ENCODE assay signal across 8 mouse cellular contexts in the genomic region with DNA sequence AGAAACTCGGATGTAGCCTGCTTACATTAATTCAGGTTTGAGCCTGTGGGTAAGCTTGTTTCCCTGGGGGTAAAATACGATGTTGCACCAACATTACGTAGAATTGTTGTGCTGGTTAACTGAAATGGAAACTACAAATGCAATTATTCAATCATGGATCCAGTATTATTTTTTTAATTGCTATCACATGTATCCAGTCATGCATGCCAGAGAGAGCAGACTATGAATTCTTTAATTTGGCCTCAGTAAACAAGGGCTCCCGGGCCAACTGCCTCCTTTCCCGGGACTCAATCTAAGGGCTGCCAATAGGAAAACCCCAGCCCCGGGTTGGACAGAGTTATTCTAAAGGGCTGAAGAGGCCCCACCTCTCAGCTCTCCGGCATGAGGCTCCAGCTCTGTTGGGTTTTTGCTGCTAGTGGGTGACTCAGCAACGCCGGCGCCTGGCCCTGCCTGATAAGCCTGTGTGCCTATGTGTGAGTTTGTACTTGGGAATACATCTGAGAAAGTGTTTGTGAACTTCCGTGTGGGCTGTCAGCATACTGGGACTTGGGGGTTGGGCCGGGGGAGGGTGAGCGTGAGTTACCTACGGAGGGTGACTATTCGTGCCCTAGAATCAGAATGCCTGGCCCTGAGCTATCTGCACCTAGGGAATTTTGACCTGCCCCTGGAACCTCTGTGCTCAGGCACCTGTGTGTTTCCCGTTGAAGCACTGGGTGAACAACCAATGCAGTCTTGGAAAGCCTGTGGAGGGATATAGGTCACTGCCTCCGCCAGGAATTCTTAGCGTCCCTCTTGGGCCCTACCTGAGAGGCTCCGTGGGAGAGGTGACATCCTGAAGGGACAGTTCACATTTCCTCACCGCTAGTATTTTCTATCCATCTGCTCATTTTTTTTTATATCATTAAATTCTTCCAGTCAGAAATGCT. TPM values are rescaled to one million over a fixed set of nuclear protein-coding genes. Genes with fewer than 3 reads are reported as not detected.
DNase-seq lines count a peak whose midpoint lies in the region; ATAC-seq lines count a peak whose summit lies in the region.

No protein-coding gene starts in this region.

- peak; percentile 31 for DNase-seq in layer of hippocampus, adult 11-12 months (ENCODE audit: low spot score)
- DNase-seq in layer of hippocampus, adult 9-10 months (ENCODE audit: low spot score): no peak
- DNase-seq in Muller cell, postnatal 12 days (ENCODE audit: inconsistent ontology term): peak; percentile 88
- DNase-seq in embryo, embryonic 10.5 days (ENCODE audit: low spot score): peak; percentile 56
- DNase-seq in limb, embryonic 11.5 days (ENCODE audit: low spot score): peak; percentile 34
- DNase-seq in naive thymus-derived CD4-positive, alpha-beta T cell, adult 2 months (ENCODE audit: low read depth): peak; percentile 27
- DNase-seq in cerebellum, adult 11 months: no peak

- no peaks in the 10 kb centered on the region for H3K27me3 ChIP-seq in heart, embryonic 16.5 days (ENCODE audit: control insufficient read depth, insufficient read depth, low read length)
- no peaks in the 10 kb centered on the region for H3K27me3 ChIP-seq in limb, embryonic 11.5 days (ENCODE audit: control insufficient read depth, insufficient read depth, low read length)

- H3K9me3 ChIP-seq in heart, embryonic 16.5 days (replicated peaks; ENCODE audit: control insufficient read depth, low read length): no peaks in the 10 kb centered on the region
- H3K9me3 ChIP-seq in limb, embryonic 11.5 days (ENCODE audit: control insufficient read depth, low read length): no peaks in the 10 kb centered on the region

- peak overlapping the region; percentile 61 for H3K9ac ChIP-seq in heart, embryonic 16.5 days (ENCODE audit: low read length)
- no peak overlapping the region for H3K9ac ChIP-seq in limb, embryonic 11.5 days (ENCODE audit: low read length)

- H3K4me3 ChIP-seq in heart, embryonic 16.5 days (ENCODE audit: low read length): peak overlapping the region; percentile 20
- H3K4me3 ChIP-seq in limb, embryonic 11.5 days (ENCODE audit: low read depth, low read length): no peak overlapping the region

- WGBS in heart, embryonic 16.5 days: 16% methylated on average over 20 of the region's 20 CpGs
- 36% methylated on average over 20 of the region's 20 CpGs for WGBS in limb, embryonic 11.5 days

- H3K27ac ChIP-seq in heart, embryonic 16.5 days (ENCODE audit: low read length): peak overlapping the region; percentile 86
- no peak overlapping the region for H3K27ac ChIP-seq in limb, embryonic 11.5 days (replicated peaks; ENCODE audit: low read depth, low read length)

- H3K4me1 ChIP-seq in heart, embryonic 16.5 days (ENCODE audit: control insufficient read depth, insufficient read depth, low read length): peaks cover 34% of the 10 kb centered on the region
- H3K4me1 ChIP-seq in limb, embryonic 11.5 days (ENCODE audit: control insufficient read depth, insufficient read depth, low read length): peaks cover 4% of the 10 kb centered on the region; the same call in 1 of the 2 replicates

- peak; percentile 26 for ATAC-seq in heart, embryonic 16.5 days (replicated peaks; ENCODE audit: extremely low read depth, insufficient read depth, low FRiP score)
- no peak for ATAC-seq in limb, embryonic 11.5 days (ENCODE audit: insufficient number of reproducible peaks, low FRiP score, low TSS enrichment, low read depth)

- peak overlapping the region; percentile 57 for H3K4me2 ChIP-seq in heart, embryonic 16.5 days (ENCODE audit: low read depth, low read length)
- no peak overlapping the region for H3K4me2 ChIP-seq in limb, embryonic 11.5 days (ENCODE audit: low read depth, severe bottlenecking)

- H3K36me3 ChIP-seq in heart, embryonic 16.5 days (ENCODE audit: control insufficient read depth, insufficient read depth): no peaks in the 10 kb centered on the region
- no peaks in the 10 kb centered on the region for H3K36me3 ChIP-seq in limb, embryonic 11.5 days (ENCODE audit: control insufficient read depth, insufficient read depth, low read length)

RNA-seq across cellular contexts. Expression of gene Epb41, which starts 1.6 kb away (rescaled TPM):
- polyA plus RNA-seq in heart, embryonic 16.5 days (2015; fragmentation: Nextera tagmentation; extraction: Ambion mirVana): 67.4 and 68.6 TPM in 2 replicates
- polyA plus RNA-seq in limb, embryonic 11.5 days (2014; fragmentation: Nextera tagmentation; extraction: Ambion mirVana): 107 and 120 TPM in 2 replicates

RNA-seq across cellular contexts. Expression of gene Gm10300, which starts 2.2 kb away (rescaled TPM):
- polyA plus RNA-seq in heart, embryonic 16.5 days (2015; fragmentation: Nextera tagmentation; extraction: Ambion mirVana): 0.05 and 0.10 TPM in 2 replicates
- not detected in 2 replicates for polyA plus RNA-seq in limb, embryonic 11.5 days (2014; fragmentation: Nextera tagmentation; extraction: Ambion mirVana)

Comparison
In these comparisons a context has a peak if more than half of its experiments do, and no peak if none do; other contexts are left out.
1. DNase-seq: peak in layer of hippocampus, adult 11-12 months (single experiment), Muller cell, postnatal 12 days (single experiment), embryo, embryonic 10.5 days (single experiment), limb, embryonic 11.5 days (single experiment) and naive thymus-derived CD4-positive, alpha-beta T cell, adult 2 months (single experiment); none in layer of hippocampus, adult 9-10 months (single experiment) and cerebellum, adult 11 months (single experiment).